17 mouse cellular contexts compared by ENCODE assay signal in the genomic region with DNA sequence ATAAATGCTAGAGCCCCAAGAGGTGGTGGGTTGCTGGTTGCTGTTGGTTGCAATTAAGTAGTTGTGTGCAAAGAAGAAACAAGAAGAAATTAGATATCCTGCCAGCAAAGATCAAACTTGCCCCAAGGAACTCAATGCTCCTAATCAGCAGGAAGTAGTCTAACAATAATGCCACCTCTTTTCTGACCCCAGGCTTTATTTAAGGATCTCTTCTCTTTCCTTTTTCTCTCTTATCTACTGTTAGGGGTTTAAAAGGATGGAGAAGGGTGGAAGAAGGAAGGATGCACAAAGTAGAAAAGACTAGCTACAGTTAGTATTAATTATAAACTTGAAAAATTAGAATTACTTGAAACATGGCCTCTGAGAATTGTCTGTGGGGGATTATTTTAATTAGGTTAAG.
"Had no signal": no experiment of that assay in that cellular context is flagged by ENCODE, and none has a peak within 500 bp of the region (broad histone marks: within the 10 kb centered on the region; RNA-seq: fewer than 3 reads in every experiment).

No protein-coding gene starts in this region.

- ATAC-seq: lung, postnatal 0 days; midbrain, embryonic 13.5 days; midbrain, embryonic 15.5 days had no signal

- H3K4me1 ChIP-seq: lung, embryonic 15.5 days; midbrain, embryonic 13.5 days; midbrain, embryonic 15.5 days; neural tube, embryonic 12.5 days; stomach, embryonic 15.5 days had no signal

- H3K9ac ChIP-seq: lung, embryonic 15.5 days; midbrain, embryonic 13.5 days; midbrain, embryonic 15.5 days; neural tube, embryonic 12.5 days; stomach, embryonic 15.5 days had no signal

- H3K36me3 ChIP-seq: lung, embryonic 15.5 days; midbrain, embryonic 15.5 days; neural tube, embryonic 12.5 days had no signal

- H3K4me2 ChIP-seq: lung, embryonic 15.5 days; midbrain, embryonic 11.5 days; midbrain, embryonic 13.5 days; midbrain, embryonic 15.5 days; neural tube, embryonic 12.5 days; stomach, embryonic 15.5 days had no signal

- DNase-seq: lung, adult 2 months; lung, postnatal 14 days; lung, postnatal 36 days; right cerebral cortex, postnatal 14 days; thymus, adult 2 months; thymus, postnatal 25 days; thymus, postnatal 4 days had no signal

- H3K9me3 ChIP-seq: lung, embryonic 15.5 days; midbrain, embryonic 13.5 days; midbrain, embryonic 15.5 days; neural tube, embryonic 12.5 days; stomach, embryonic 15.5 days had no signal

- H3K27ac ChIP-seq: lung, embryonic 15.5 days; macrophage; midbrain, embryonic 13.5 days; midbrain, embryonic 15.5 days; neural tube, embryonic 12.5 days; stomach, embryonic 15.5 days; stomach, postnatal 0 days had no signal

- H3K27me3 ChIP-seq: lung, embryonic 15.5 days; megakaryocyte, embryonic 14.5 days; midbrain, embryonic 13.5 days; midbrain, embryonic 15.5 days; neural tube, embryonic 12.5 days; stomach, embryonic 15.5 days had no signal

- H3K4me3 ChIP-seq: lung, embryonic 15.5 days; midbrain, embryonic 13.5 days; midbrain, embryonic 15.5 days; neural tube, embryonic 12.5 days; stomach, embryonic 15.5 days had no signal
